Mouse (Mus musculus): ENCODE data around the gene B4galt5. TPM values are rescaled to one million over a fixed set of nuclear protein-coding genes. Genes with fewer than 3 reads are reported as not detected.
A peak's percentile ranks its signal among the peaks of the same experiment; 100 is the strongest.

B4galt5 gene
- polyA plus RNA-seq, 1 experiment, result 70.0 TPM

GRCm38 (mm10) chr2:167294216-167294615, 54.8 kb downstream of the B4galt5 start:
- H3K27me3 ChIP-seq (ENCODE audit: control insufficient read depth, insufficient read depth, insufficient read length), result no peaks in the 10 kb centered on the region
- H3K79me2 ChIP-seq (ENCODE audit: control insufficient read depth, insufficient read depth), result no peaks in the 10 kb centered on the region
- TF ChIP-seq POLR2AphosphoS2 (IDR thresholded peaks at IDR 0.05; ENCODE audit: insufficient read length, low read depth) (peak; percentile 24), USF1 (IDR thresholded peaks at IDR 0.05; ENCODE audit: low read depth) (no peak)
- H3ac ChIP-seq (ENCODE audit: control insufficient read depth, insufficient read length), result no peak overlapping the region
- H3K4me2 ChIP-seq (ENCODE audit: low read depth), result no peak overlapping the region
- no peaks in the 10 kb centered on the region for H3K36me3 ChIP-seq (ENCODE audit: control insufficient read depth, insufficient read depth)
- no peak overlapping the region for H3K4me3 ChIP-seq

- H3K27me3 ChIP-seq (ENCODE audit: control insufficient read depth, insufficient read depth, insufficient read length), result no peaks in the 10 kb centered on the region
- TF ChIP-seq TCF12 (IDR thresholded peaks at IDR 0.05; ENCODE audit: insufficient read depth, poor library complexity, severe bottlenecking) (no peak), MYOD1 (IDR thresholded peaks at IDR 0.05; ENCODE audit: control insufficient read depth in 1 of 3, insufficient read length in 2 of 3, low read depth in 2 of 3) (no peak), REST (IDR thresholded peaks at IDR 0.05; ENCODE audit: insufficient read depth, insufficient read length) (no peak), POLR2AphosphoS2 (IDR thresholded peaks at IDR 0.05; ENCODE audit: insufficient read length, low read depth) (peak; percentile 40)
- H3K4me2 ChIP-seq (ENCODE audit: low read depth), result no peak overlapping the region
- no peak overlapping the region for H3K4me3 ChIP-seq
- H3ac ChIP-seq (ENCODE audit: control insufficient read depth, insufficient read length), result no peak overlapping the region
- H3K36me3 ChIP-seq (ENCODE audit: control insufficient read depth, insufficient read depth), result no peaks in the 10 kb centered on the region
- no peaks in the 10 kb centered on the region for H3K79me2 ChIP-seq (ENCODE audit: control insufficient read depth, insufficient read depth)
These were observed 55.5 kb downstream of the B4galt5 start for GRCm38 (mm10) chr2:167293289-167294085.

GRCm38 (mm10) chr2:167292854-167293253, 56.1 kb downstream of the B4galt5 start:
- H3K4me2 ChIP-seq (ENCODE audit: low read depth), result no peak overlapping the region
- H3K36me3 ChIP-seq (ENCODE audit: control insufficient read depth, insufficient read depth), result no peaks in the 10 kb centered on the region
- TF ChIP-seq POLR2A (IDR thresholded peaks at IDR 0.05; ENCODE audit: insufficient read length, low read depth) (no peak), MYOG (IDR thresholded peaks at IDR 0.05; ENCODE audit: control insufficient read depth in 1 of 3, insufficient read depth in 1 of 3, insufficient read length in 2 of 3, low read depth in 2 of 3) (no peak), MAX (IDR thresholded peaks at IDR 0.05; ENCODE audit: low read depth) (no peak)
- H3K79me2 ChIP-seq (ENCODE audit: control insufficient read depth, insufficient read depth), result no peaks in the 10 kb centered on the region
- H3ac ChIP-seq (ENCODE audit: control insufficient read depth, insufficient read length), result no peak overlapping the region
- no peak overlapping the region for H3K4me3 ChIP-seq
- no peaks in the 10 kb centered on the region for H3K27me3 ChIP-seq (ENCODE audit: control insufficient read depth, insufficient read depth, insufficient read length)

- H3K36me3 ChIP-seq (ENCODE audit: control insufficient read depth, insufficient read depth), result no peaks in the 10 kb centered on the region
- H3K4me2 ChIP-seq (ENCODE audit: low read depth), result no peak overlapping the region
- TF ChIP-seq MYOD1 (IDR thresholded peaks at IDR 0.05; ENCODE audit: control insufficient read depth in 1 of 3, insufficient read length in 2 of 3, low read depth in 2 of 3) (peak in 2 of 3 experiments; percentile 15 to 67), MYOG (IDR thresholded peaks at IDR 0.05; ENCODE audit: control insufficient read depth in 1 of 3, insufficient read depth in 1 of 3, insufficient read length in 2 of 3, low read depth in 2 of 3) (peak; percentile 25 to 73 (median 36)), TCF3 (IDR thresholded peaks at IDR 0.05; ENCODE audit: insufficient read length, low read depth) (peak; percentile 41), TCF12 (IDR thresholded peaks at IDR 0.05; ENCODE audit: insufficient read depth, poor library complexity, severe bottlenecking) (peak; percentile 38), POLR2A (IDR thresholded peaks at IDR 0.05; ENCODE audit: insufficient read length, low read depth) (no peak)
- H3K27me3 ChIP-seq (ENCODE audit: control insufficient read depth, insufficient read depth, insufficient read length), result no peaks in the 10 kb centered on the region
- H3ac ChIP-seq (ENCODE audit: control insufficient read depth, insufficient read length), result no peak overlapping the region
- H3K79me2 ChIP-seq (ENCODE audit: control insufficient read depth, insufficient read depth), result no peaks in the 10 kb centered on the region
- no peak overlapping the region for H3K4me3 ChIP-seq
These were observed 56.8 kb downstream of the B4galt5 start for GRCm38 (mm10) chr2:167292151-167292591.

- no peaks in the 10 kb centered on the region for H3K79me2 ChIP-seq (ENCODE audit: control insufficient read depth, insufficient read depth)
- no peaks in the 10 kb centered on the region for H3K36me3 ChIP-seq (ENCODE audit: control insufficient read depth, insufficient read depth)
- H3K27me3 ChIP-seq (ENCODE audit: control insufficient read depth, insufficient read depth, insufficient read length), result no peaks in the 10 kb centered on the region
- no peak overlapping the region for H3K4me3 ChIP-seq
- H3K4me2 ChIP-seq (ENCODE audit: low read depth), result no peak overlapping the region
- no peak overlapping the region for H3ac ChIP-seq (ENCODE audit: control insufficient read depth, insufficient read length)
- TF ChIP-seq POLR2A (IDR thresholded peaks at IDR 0.05; ENCODE audit: insufficient read length, low read depth) (no peak), CEBPB (IDR thresholded peaks at IDR 0.05; ENCODE audit: insufficient read depth, poor library complexity, severe bottlenecking) (no peak), TCF3 (IDR thresholded peaks at IDR 0.05; ENCODE audit: insufficient read length, low read depth) (no peak), SRF (IDR thresholded peaks at IDR 0.05; ENCODE audit: control insufficient read depth, insufficient read length, low read depth) (no peak), REST (IDR thresholded peaks at IDR 0.05; ENCODE audit: insufficient read depth, insufficient read length) (no peak), POLR2AphosphoS2 (IDR thresholded peaks at IDR 0.05; ENCODE audit: insufficient read length, low read depth) (no peak), MYOG (IDR thresholded peaks at IDR 0.05; ENCODE audit: control insufficient read depth in 1 of 3, insufficient read depth in 1 of 3, insufficient read length in 2 of 3, low read depth in 2 of 3) (no peak), TCF12 (IDR thresholded peaks at IDR 0.05; ENCODE audit: insufficient read depth, poor library complexity, severe bottlenecking) (no peak), E2F4 (IDR thresholded peaks at IDR 0.05; ENCODE audit: insufficient read depth) (no peak), USF1 (IDR thresholded peaks at IDR 0.05; ENCODE audit: low read depth) (no peak), MAX (IDR thresholded peaks at IDR 0.05; ENCODE audit: low read depth) (no peak), MYOD1 (IDR thresholded peaks at IDR 0.05; ENCODE audit: control insufficient read depth in 1 of 3, insufficient read length in 2 of 3, low read depth in 2 of 3) (no peak)
These were observed 57.3 kb downstream of the B4galt5 start for GRCm38 (mm10) chr2:167291656-167292055.

Data from myocyte (in vitro differentiated cells).